Mouse (Mus musculus) thymus, adult 2 months (tissue): ENCODE data around the gene Hook2. TPM values are rescaled to one million over a fixed set of nuclear protein-coding genes. Genes with fewer than 3 reads are reported as not detected.
A peak's percentile ranks its signal among the peaks of the same experiment; 100 is the strongest.

Experiments used
- DNase-seq: peaks from one replicate; pipeline ENCODE4 v3.0.0; 2021
- H3K27ac ChIP-seq: fragments of 200-500 bp; 2 replicates; pipeline ENCODE4 v1.5.1; 2012; ENCODE audit warnings: low read length, control low read depth; ENCODE audit not compliant: control insufficient read depth, insufficient read depth
- H3K27me3 ChIP-seq: fragments of 200-500 bp; 2 replicates; pipeline ENCODE4 v1.6.1; 2012; ENCODE audit warnings: mild to moderate bottlenecking, low read length, moderate library complexity, mixed read lengths; ENCODE audit not compliant: control insufficient read depth, insufficient read depth
- H3K36me3 ChIP-seq: fragments of 200-500 bp; 2 replicates; pipeline ENCODE4 v1.6.1; 2012; ENCODE audit warnings: mild to moderate bottlenecking, low read length, moderate library complexity; ENCODE audit not compliant: control insufficient read depth, insufficient read depth
- H3K4me1 ChIP-seq: fragments of 200-500 bp; replicated peaks from 2 replicates; pipeline ENCODE4 v1.6.1; 2012; ENCODE audit warnings: low read length; ENCODE audit not compliant: control insufficient read depth, insufficient read depth
- H3K4me3 ChIP-seq: fragments of 200-500 bp; 2 replicates; pipeline ENCODE4 v1.5.1; 2012; ENCODE audit warnings: mild to moderate bottlenecking, low read length, control low read depth, moderate library complexity; ENCODE audit not compliant: control insufficient read depth, insufficient read depth
- CTCF ChIP-seq: fragments of 200-500 bp; IDR thresholded peaks from 2 replicates; pipeline ENCODE4 v1.5.1; 2012; ENCODE audit warnings: mild to moderate bottlenecking, control low read depth, low read length, moderate library complexity, borderline replicate concordance; ENCODE audit not compliant: control insufficient read depth, poor library complexity, insufficient read depth; ENCODE audit errors: extremely low read depth
- POLR2A ChIP-seq: fragments of 200-500 bp; IDR thresholded peaks from 2 replicates; pipeline ENCODE4 v1.6.1; 2012; ENCODE audit warnings: mild to moderate bottlenecking, low read length, control low read depth, moderate library complexity; ENCODE audit not compliant: control insufficient read depth, poor library complexity, insufficient read depth; ENCODE audit errors: extremely low read depth
- WGBS: fragments of 180-500 bp; shearing (Covaris S2); methylation state at CpG from one replicate; pipeline ENCODE4 v1.1.7; 2018; 5-methylcytosine and 5-hydroxymethylcytosine counted together
- polyA plus RNA-seq: library from polyadenylated mRNA; depleted of rRNA; stranded (reverse); fragments of >200 nt; gene quantifications from 2 replicates; pipeline ENCODE4 v1.2.3, GENCODE M21; 2012

Hook2 gene
- polyA plus RNA-seq, 1 experiment: 7.4 TPM

GRCm38 (mm10) chr8:84985684-84986378 lies 4.6 kb upstream of the Hook2 start:
- under 1% methylated on average over 53 of the region's 53 CpGs for WGBS
- peak; percentile 90 for DNase-seq
- Histone ChIP-seq H3K4me3 (peak overlapping the region; percentile 58), H3K27ac (peak overlapping the region; percentile 33), H3K27me3 (no peaks in the 10 kb centered on the region), H3K4me1 (peaks cover 39% of the 10 kb centered on the region), H3K36me3 (no peaks in the 10 kb centered on the region)
- TF ChIP-seq CTCF (no peak), POLR2A (no peak; the same call in 1 of the 2 replicates)

GRCm38 (mm10) chr8:84986379-84986945 lies 3.9 kb upstream of the Hook2 start:
- H3K36me3 ChIP-seq: no peaks in the 10 kb centered on the region
- H3K27ac ChIP-seq: peak overlapping the region; percentile 33
- H3K4me1 ChIP-seq: peaks cover 39% of the 10 kb centered on the region
- TF ChIP-seq CTCF (no peak), POLR2A (no peak)
- DNase-seq: no peak
- no peaks in the 10 kb centered on the region for H3K27me3 ChIP-seq
- WGBS: 48% methylated on average over 8 of the region's 8 CpGs
- peak overlapping the region; percentile 58 for H3K4me3 ChIP-seq

- DNase-seq: no peak
- TF ChIP-seq POLR2A (no peak), CTCF (no peak)
- Histone ChIP-seq H3K4me3 (no peak overlapping the region), H3K27ac (no peak overlapping the region), H3K27me3 (no peaks in the 10 kb centered on the region), H3K36me3 (no peaks in the 10 kb centered on the region), H3K4me1 (peaks cover 31% of the 10 kb centered on the region)
- WGBS: 94% methylated on average over 5 of the region's 5 CpGs
Observed at GRCm38 (mm10) chr8:84987388-84987787, 3.0 kb upstream of the Hook2 start.

- TF ChIP-seq CTCF (no peak), POLR2A (no peak)
- H3K27me3 ChIP-seq: no peaks in the 10 kb centered on the region
- no peak overlapping the region for H3K27ac ChIP-seq
- H3K36me3 ChIP-seq: no peaks in the 10 kb centered on the region
- 96% methylated on average over 2 of the region's 2 CpGs for WGBS
- no peak for DNase-seq
- H3K4me3 ChIP-seq: no peak overlapping the region
- peaks cover 26% of the 10 kb centered on the region for H3K4me1 ChIP-seq
Observed at GRCm38 (mm10) chr8:84987903-84988302, 2.5 kb upstream of the Hook2 start.

- no peaks in the 10 kb centered on the region for H3K36me3 ChIP-seq
- no peak overlapping the region for H3K4me3 ChIP-seq
- peaks cover 24% of the 10 kb centered on the region for H3K4me1 ChIP-seq
- H3K27me3 ChIP-seq: no peaks in the 10 kb centered on the region
- 38% methylated on average over 15 of the region's 15 CpGs for WGBS
- H3K27ac ChIP-seq: no peak overlapping the region
- DNase-seq: no peak
- TF ChIP-seq POLR2A (no peak), CTCF (no peak)
Observed at GRCm38 (mm10) chr8:84989311-84989731, 1.1 kb upstream of the Hook2 start.

GRCm38 (mm10) chr8:84989810-84990209 lies 593 bp upstream of the Hook2 start:
- 0% methylated on average over 15 of the region's 15 CpGs for WGBS

GRCm38 (mm10) chr8:84990836-84991235 lies 433 bp downstream of the Hook2 start:
- Histone ChIP-seq H3K27ac (no peak overlapping the region), H3K4me1 (peaks cover 11% of the 10 kb centered on the region), H3K27me3 (no peaks in the 10 kb centered on the region), H3K36me3 (no peaks in the 10 kb centered on the region), H3K4me3 (peak overlapping the region; percentile 52)
- DNase-seq: no peak
- no peak for TF ChIP-seq CTCF
- no peak for TF ChIP-seq POLR2A
- WGBS: 13% methylated on average over 15 of the region's 15 CpGs

More at GRCm38 (mm10) chr8:84989810-84990209, 593 bp upstream of the Hook2 start:
- peak overlapping the region; percentile 33 for H3K4me3 ChIP-seq
- H3K27ac ChIP-seq: 0 out of 2 replicates have a peak overlapping the region, but pooled peaks have one; percentile 6
- no peaks in the 10 kb centered on the region for H3K27me3 ChIP-seq
- H3K4me1 ChIP-seq: peaks cover 19% of the 10 kb centered on the region
- peak; percentile 92 for DNase-seq
- no peaks in the 10 kb centered on the region for H3K36me3 ChIP-seq
- TF ChIP-seq POLR2A (no peak), CTCF (peak; percentile 97)
